Mouse (Mus musculus) hindbrain, embryonic 10.5 days (tissue): Measurements from ENCODE around the gene Btbd16. TPM values are rescaled to one million over a fixed set of nuclear protein-coding genes. Genes with fewer than 3 reads are reported as not detected.

ENCODE experiments used
- DNase-seq: peaks from one replicate; pipeline ENCODE4 v3.0.0-alpha.2; 2017; ENCODE audit warnings: low spot score
- H3K27ac ChIP-seq: fragments of 300-500 bp; sonication (generic); 2 replicates; pipeline ENCODE4 v1.5.1; 2016; ENCODE audit warnings: mild to moderate bottlenecking, moderate library complexity
- H3K27me3 ChIP-seq: fragments of 300-500 bp; sonication (generic); 2 replicates; pipeline ENCODE4 v1.6.1; 2016; ENCODE audit warnings: mild to moderate bottlenecking; ENCODE audit not compliant: poor library complexity, insufficient read depth, severe bottlenecking
- H3K36me3 ChIP-seq: fragments of 300-500 bp; sonication (generic); 2 replicates; pipeline ENCODE4 v1.6.1; 2016; ENCODE audit warnings: mild to moderate bottlenecking, moderate library complexity
- H3K4me1 ChIP-seq: fragments of 300-500 bp; sonication (generic); replicated peaks from 2 replicates; pipeline ENCODE4 v1.6.1; 2016; ENCODE audit warnings: mild to moderate bottlenecking
- H3K4me3 ChIP-seq: fragments of 300-500 bp; sonication (generic); 2 replicates; pipeline ENCODE4 v1.5.1; 2016; ENCODE audit warnings: mild to moderate bottlenecking, moderate library complexity
- H3K9me3 ChIP-seq: fragments of 300-500 bp; sonication (generic); 2 replicates; pipeline ENCODE4 v1.6.1; 2016; ENCODE audit warnings: mild to moderate bottlenecking, moderate library complexity
- WGBS: fragments of 180-500 bp; shearing (Covaris S2); methylation state at CpG from one replicate; pipeline ENCODE4 v1.1.7; 2016; 5-methylcytosine and 5-hydroxymethylcytosine counted together
- polyA plus RNA-seq: library from polyadenylated mRNA; unstranded; fragments of >200 nt; fragmentation: Nextera tagmentation; extraction: Ambion mirVana; gene quantifications from 2 replicates; pipeline ENCODE4 v1.2.1, GENCODE M21; 2016

Gene Btbd16
- polyA plus RNA-seq, 1 experiment from 2014 or later = not detected

GRCm38 (mm10) chr7:130855681-130856080 lies 81.8 kb downstream of the Btbd16 start:
- 16% methylated on average over 3 of the region's 3 CpGs for WGBS
- Histone ChIP-seq H3K27me3 (peaks cover 8% of the 10 kb centered on the region; the same call in 1 of the 2 replicates), H3K4me1 (peaks cover 43% of the 10 kb centered on the region), H3K36me3 (no peaks in the 10 kb centered on the region), H3K9me3 (no peaks in the 10 kb centered on the region), H3K4me3 (no peak overlapping the region), H3K27ac (peak overlapping the region; percentile 50; the same call in 1 of the 2 replicates)
- DNase-seq = no peak

DNA sequence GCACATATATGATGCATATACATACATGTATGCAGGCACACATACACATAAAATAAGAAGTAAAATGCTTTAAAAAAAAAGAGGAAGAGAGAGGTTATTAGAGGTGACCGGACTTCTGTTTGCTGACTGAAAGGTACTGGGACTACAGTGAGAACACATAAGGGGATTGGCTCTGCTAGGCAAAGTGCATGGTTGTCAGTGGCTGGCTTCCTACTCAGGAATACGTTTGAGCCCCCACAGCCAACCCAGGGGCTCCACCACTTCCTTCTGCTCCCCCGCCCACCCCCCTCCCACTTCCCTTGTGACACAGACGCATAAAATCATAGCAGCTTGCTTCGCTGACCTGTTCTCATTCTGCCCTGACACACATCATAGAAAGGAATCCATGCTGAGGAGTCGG lies 84.1 kb downstream of the Btbd16 start:
- no peak overlapping the region for H3K4me3 ChIP-seq
- H3K27me3 ChIP-seq = peaks cover 19% of the 10 kb centered on the region; the same call in 1 of the 2 replicates
- H3K36me3 ChIP-seq = no peaks in the 10 kb centered on the region
- no peaks in the 10 kb centered on the region for H3K9me3 ChIP-seq
- H3K4me1 ChIP-seq = peaks cover 58% of the 10 kb centered on the region
- DNase-seq = no peak
- 79% methylated on average over 6 of the region's 6 CpGs for WGBS
- no peak overlapping the region for H3K27ac ChIP-seq

DNA sequence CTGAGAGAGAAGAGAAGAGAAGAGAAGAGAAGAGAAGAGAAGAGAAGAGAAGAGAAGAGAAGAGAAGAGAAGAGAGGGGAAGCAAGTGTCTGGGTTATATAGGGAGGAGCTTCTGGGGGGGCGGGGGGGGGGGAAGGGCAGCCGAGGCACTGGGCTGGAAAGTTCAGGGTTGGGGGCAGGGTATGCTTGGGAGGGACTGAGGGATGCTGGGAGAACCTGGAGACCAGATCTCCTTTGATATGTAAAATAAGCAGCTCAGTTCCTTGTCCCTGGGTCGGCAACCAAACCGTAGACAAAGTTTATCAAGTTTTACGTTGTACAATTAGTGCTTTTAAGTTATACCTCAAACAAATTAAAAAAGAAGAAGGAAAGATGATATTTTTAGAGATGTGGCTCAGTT lies 86.1 kb downstream of the Btbd16 start:
- WGBS = 27% methylated on average over 4 of the region's 5 CpGs
- Histone ChIP-seq H3K36me3 (no peaks in the 10 kb centered on the region), H3K27me3 (peaks cover 33% of the 10 kb centered on the region), H3K4me1 (peaks cover 44% of the 10 kb centered on the region), H3K27ac (peak overlapping the region; percentile 81), H3K4me3 (no peak overlapping the region), H3K9me3 (no peaks in the 10 kb centered on the region)
- DNase-seq = no peak

- H3K27ac ChIP-seq = peak overlapping the region; percentile 81
- peaks cover 34% of the 10 kb centered on the region for H3K27me3 ChIP-seq
- WGBS = 22% methylated on average over 11 of the region's 11 CpGs
- peaks cover 36% of the 10 kb centered on the region for H3K4me1 ChIP-seq
- H3K9me3 ChIP-seq = no peaks in the 10 kb centered on the region
- no peaks in the 10 kb centered on the region for H3K36me3 ChIP-seq
- peak; percentile 22 for DNase-seq
- 0 out of 2 replicates have a peak overlapping the region, but pooled peaks have one; percentile 1 for H3K4me3 ChIP-seq
Measured at GRCm38 (mm10) chr7:130860721-130861142, 86.9 kb downstream of the Btbd16 start.

GRCm38 (mm10) chr7:130862501-130862900 lies 88.6 kb downstream of the Btbd16 start:
- DNase-seq = no peak
- H3K4me3 ChIP-seq = no peak overlapping the region
- H3K36me3 ChIP-seq = no peaks in the 10 kb centered on the region
- H3K9me3 ChIP-seq = no peaks in the 10 kb centered on the region
- WGBS = 69% methylated on average over 1 of the region's 1 CpGs
- H3K4me1 ChIP-seq = peaks cover 43% of the 10 kb centered on the region
- H3K27ac ChIP-seq = no peak overlapping the region; the same call in 1 of the 2 replicates
- peaks cover 33% of the 10 kb centered on the region for H3K27me3 ChIP-seq

DNA sequence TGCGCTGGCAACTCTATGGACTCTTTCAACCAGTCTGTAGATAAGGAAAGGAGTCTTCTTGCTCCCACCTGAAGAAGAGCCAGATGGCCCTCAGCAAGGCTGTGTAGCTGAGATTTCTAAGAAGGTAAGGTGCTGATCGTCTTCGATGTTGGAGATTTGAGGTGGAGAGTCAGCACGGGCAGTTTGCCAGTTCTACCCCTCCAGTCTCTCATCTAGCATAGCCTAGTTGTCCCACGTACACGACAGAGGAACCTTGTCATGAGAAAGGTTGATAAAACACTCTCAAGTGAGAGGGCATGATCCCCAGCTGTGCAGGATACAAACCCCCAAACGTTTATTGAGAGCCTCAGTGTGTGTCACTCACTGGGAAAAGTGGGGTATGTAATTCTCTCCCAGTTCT lies 90.8 kb downstream of the Btbd16 start:
- H3K27me3 ChIP-seq = peaks cover 33% of the 10 kb centered on the region
- WGBS = 79% methylated on average over 7 of the region's 7 CpGs
- no peaks in the 10 kb centered on the region for H3K36me3 ChIP-seq
- H3K27ac ChIP-seq = no peak overlapping the region
- H3K9me3 ChIP-seq = no peaks in the 10 kb centered on the region
- no peak overlapping the region for H3K4me3 ChIP-seq
- H3K4me1 ChIP-seq = peaks cover 38% of the 10 kb centered on the region
- no peak for DNase-seq

- peak; percentile 98 for DNase-seq
- Histone ChIP-seq H3K36me3 (no peaks in the 10 kb centered on the region), H3K27me3 (peaks cover 28% of the 10 kb centered on the region), H3K27ac (peak within 1 kb of the TSS; percentile 95), H3K4me1 (peaks cover 29% of the 10 kb centered on the region), H3K9me3 (no peaks in the 10 kb centered on the region), H3K4me3 (peak within 1 kb of the TSS; percentile 77)
- WGBS = under 1% methylated on average over 114 of the region's 114 CpGs
Measured at GRCm38 (mm10) chr7:130865613-130866591, 92.0 kb downstream of the Btbd16 start, which contains the start of gene Plekha1. Gene Plekha1 (plus strand): TSS chr7:130865756.

DNA sequence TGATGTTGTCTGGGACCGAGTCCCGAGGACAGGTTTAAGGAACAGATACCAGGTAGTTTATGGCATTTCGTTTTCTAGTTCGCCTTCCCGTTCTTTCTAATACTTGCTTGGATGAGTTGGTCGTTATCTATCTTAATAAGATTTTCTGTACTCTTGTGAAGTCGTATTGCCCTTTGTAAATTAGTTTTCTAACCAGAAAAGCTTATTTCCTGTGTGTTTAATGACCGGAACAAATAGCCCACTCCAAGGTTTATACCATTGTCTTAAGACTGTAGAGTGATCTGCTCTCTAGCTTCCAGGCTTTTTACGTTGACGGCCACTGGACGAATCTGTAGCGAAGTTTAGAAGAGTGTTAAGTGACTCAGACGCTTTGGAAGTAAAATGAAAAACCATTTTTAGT lies 92.8 kb downstream of the Btbd16 start:
- H3K27me3 ChIP-seq = peaks cover 26% of the 10 kb centered on the region
- DNase-seq = no peak
- peak overlapping the region; percentile 77 for H3K4me3 ChIP-seq
- H3K4me1 ChIP-seq = peaks cover 27% of the 10 kb centered on the region
- H3K36me3 ChIP-seq = no peaks in the 10 kb centered on the region
- peak overlapping the region; percentile 95 for H3K27ac ChIP-seq
- no peaks in the 10 kb centered on the region for H3K9me3 ChIP-seq
- WGBS = 2% methylated on average over 13 of the region's 13 CpGs

GRCm38 (mm10) chr7:130867256-130867655 lies 93.4 kb downstream of the Btbd16 start:
- 59% methylated on average over 3 of the region's 3 CpGs for WGBS
- Histone ChIP-seq H3K36me3 (peaks cover 1% of the 10 kb centered on the region; the same call in 1 of the 2 replicates), H3K4me3 (peak overlapping the region; percentile 77), H3K4me1 (peaks cover 23% of the 10 kb centered on the region), H3K27ac (no peak overlapping the region), H3K9me3 (no peaks in the 10 kb centered on the region), H3K27me3 (peaks cover 20% of the 10 kb centered on the region)
- DNase-seq = no peak

Other genes starting within 250 kb of the Btbd16 start
- gene Nsmce4a, start 201.0 kb upstream of the Btbd16 start, polyA plus RNA-seq = 183 and 186 TPM in 2 replicates
- gene Tacc2, start 196.6 kb upstream of the Btbd16 start, polyA plus RNA-seq = 44.8 and 50.8 TPM in 2 replicates
- gene Plekha1, start 91.7 kb downstream of the Btbd16 start, polyA plus RNA-seq = 39.5 and 47.8 TPM in 2 replicates
- gene Htra1, start 162.0 kb downstream of the Btbd16 start, polyA plus RNA-seq = 2.5 and 7.0 TPM in 2 replicates